In genomic region chr5:121627871-121628270, GRCm38 (mm10) we compare ENCODE assay signal across 8 mouse cellular contexts. TPM values are rescaled to one million over a fixed set of nuclear protein-coding genes. Genes with fewer than 3 reads are reported as not detected.
DNase-seq lines count a peak whose midpoint lies in the region; ATAC-seq and TF ChIP-seq lines count a peak whose summit lies in the region.

No protein-coding gene starts in this region.

- no peaks in the 10 kb centered on the region for H3K4me1 ChIP-seq in intestine, embryonic 14.5 days (replicated peaks; ENCODE audit: control insufficient read depth, insufficient read depth, low read length)
- H3K4me1 ChIP-seq in intestine, embryonic 15.5 days (replicated peaks) = no peaks in the 10 kb centered on the region
- no peaks in the 10 kb centered on the region for H3K4me1 ChIP-seq in cortical plate, adult 2 months (ENCODE audit: control insufficient read depth, insufficient read depth, low read length)

- H3K36me3 ChIP-seq in intestine, embryonic 14.5 days (ENCODE audit: control insufficient read depth, insufficient read depth, low read length) = no peaks in the 10 kb centered on the region
- no peaks in the 10 kb centered on the region for H3K36me3 ChIP-seq in intestine, embryonic 15.5 days

- no peak overlapping the region for H3K27ac ChIP-seq in intestine, embryonic 14.5 days (ENCODE audit: low read depth)
- no peak overlapping the region for H3K27ac ChIP-seq in intestine, embryonic 15.5 days
- no peak overlapping the region for H3K27ac ChIP-seq in cortical plate, adult 2 months (ENCODE audit: insufficient read depth, low read length)

- no peak overlapping the region for H3K4me3 ChIP-seq in intestine, embryonic 14.5 days (ENCODE audit: low read depth, low read length)
- H3K4me3 ChIP-seq in intestine, embryonic 15.5 days (replicated peaks) = no peak overlapping the region
- no peak overlapping the region for H3K4me3 ChIP-seq in cortical plate, adult 2 months (ENCODE audit: insufficient read depth, low read length)

- ATAC-seq in intestine, embryonic 14.5 days (replicated peaks; ENCODE audit: low FRiP score, low TSS enrichment, low read depth) = no peak
- ATAC-seq in intestine, embryonic 15.5 days = no peak

- intact Hi-C loops in left cerebral cortex, postnatal 4 days (cut with DNase I) = no loop called here

- H3K27me3 ChIP-seq in intestine, embryonic 14.5 days (replicated peaks; ENCODE audit: control insufficient read depth, insufficient read depth, low read length) = no peaks in the 10 kb centered on the region
- no peaks in the 10 kb centered on the region for H3K27me3 ChIP-seq in intestine, embryonic 15.5 days (replicated peaks)

- DNase-seq in intestine, embryonic 14.5 days (ENCODE audit: low spot score) = peak; percentile 83
- DNase-seq in adipocyte (ENCODE audit: low spot score) = peak; percentile 80
- DNase-seq in heart, postnatal 4 days = peak; percentile 84
- peak; percentile 81 for DNase-seq in left cerebral cortex, postnatal 4 days
- DNase-seq in ovary, postnatal 14 days (ENCODE audit: low spot score) = peak; percentile 70
- peak; percentile 55 to 82 for DNase-seq in thymus, postnatal 10 days (ENCODE audit: low spot score in 2 of 2)

- WGBS in intestine, embryonic 14.5 days = 0% methylated on average over 1 of the region's 1 CpGs
- 7% methylated on average over 1 of the region's 1 CpGs for WGBS in intestine, embryonic 15.5 days

- H3K4me2 ChIP-seq in intestine, embryonic 14.5 days (ENCODE audit: low read length) = no peak overlapping the region
- no peak overlapping the region for H3K4me2 ChIP-seq in intestine, embryonic 15.5 days (replicated peaks)

- TF ChIP-seq CTCF in cortical plate, adult 2 months (IDR thresholded peaks at IDR 0.05; ENCODE audit: extremely low read depth, insufficient read depth, low read length) = peak; percentile 84

- no peaks in the 10 kb centered on the region for H3K9me3 ChIP-seq in intestine, embryonic 14.5 days (ENCODE audit: control insufficient read depth, low read length)
- no peaks in the 10 kb centered on the region for H3K9me3 ChIP-seq in intestine, embryonic 15.5 days

- TF ChIP-seq POLR2A in cortical plate, adult 2 months (IDR thresholded peaks at IDR 0.05; ENCODE audit: extremely low read depth, insufficient read depth, low read length) = no peak

- no peak overlapping the region for H3K9ac ChIP-seq in intestine, embryonic 14.5 days (ENCODE audit: low read length)
- H3K9ac ChIP-seq in intestine, embryonic 15.5 days = no peak overlapping the region

RNA-seq across cellular contexts. Expression of gene Acad12, which starts 9.1 kb away (rescaled TPM):
- 2.4 and 3.4 TPM in 2 replicates for polyA plus RNA-seq in intestine, embryonic 14.5 days (2014; fragmentation: Nextera tagmentation; extraction: Ambion mirVana)
- 2.9 and 3.1 TPM in 2 replicates for polyA plus RNA-seq in intestine, embryonic 15.5 days (2015; fragmentation: Nextera tagmentation; extraction: Ambion mirVana)
- 4.5 and 5.1 TPM in 2 replicates for polyA plus RNA-seq in cortical plate, adult 2 months (2012; rRNA removed)
- 10 to 100 TPM; 21.0 to 21.2 TPM for total RNA-seq in heart, postnatal 4 days (2021)
- total RNA-seq in left cerebral cortex, postnatal 4 days (2021) = 1 to 10 TPM; 3.7 TPM

RNA-seq across cellular contexts. Expression of gene Acad10, which starts 32.4 kb away (rescaled TPM):
- 4.3 and 4.7 TPM in 2 replicates for polyA plus RNA-seq in intestine, embryonic 14.5 days (2014; fragmentation: Nextera tagmentation; extraction: Ambion mirVana)
- polyA plus RNA-seq in intestine, embryonic 15.5 days (2015; fragmentation: Nextera tagmentation; extraction: Ambion mirVana) = 4.6 and 6.9 TPM in 2 replicates
- polyA plus RNA-seq in cortical plate, adult 2 months (2012; rRNA removed) = 4.6 and 5.0 TPM in 2 replicates
- total RNA-seq in heart, postnatal 4 days (2021) = 1 to 10 TPM; 7.1 to 7.8 TPM
- total RNA-seq in left cerebral cortex, postnatal 4 days (2021) = 1 to 10 TPM; 2.2 to 2.5 TPM

RNA-seq across cellular contexts. Expression of gene Brap, which starts 32.5 kb away (rescaled TPM):
- polyA plus RNA-seq in intestine, embryonic 14.5 days (2014; fragmentation: Nextera tagmentation; extraction: Ambion mirVana) = 31.5 and 32.8 TPM in 2 replicates
- 31.7 and 34.0 TPM in 2 replicates for polyA plus RNA-seq in intestine, embryonic 15.5 days (2015; fragmentation: Nextera tagmentation; extraction: Ambion mirVana)
- 51.8 and 57.5 TPM in 2 replicates for polyA plus RNA-seq in cortical plate, adult 2 months (2012; rRNA removed)
- 10 to 100 TPM; 26.8 to 32.0 TPM for total RNA-seq in heart, postnatal 4 days (2021)
- total RNA-seq in left cerebral cortex, postnatal 4 days (2021) = 10 to 100 TPM; 45.3 to 47.4 TPM

RNA-seq across cellular contexts. Expression of gene Aldh2, which starts 34.2 kb away (rescaled TPM):
- 70.2 and 76.5 TPM in 2 replicates for polyA plus RNA-seq in intestine, embryonic 14.5 days (2014; fragmentation: Nextera tagmentation; extraction: Ambion mirVana)
- 189 and 193 TPM in 2 replicates for polyA plus RNA-seq in intestine, embryonic 15.5 days (2015; fragmentation: Nextera tagmentation; extraction: Ambion mirVana)
- 198 TPM in 2 replicates for polyA plus RNA-seq in cortical plate, adult 2 months (2012; rRNA removed)
- 100 to 1,000 TPM in 1 of 2 experiments, 10 to 100 TPM in 1; 95.1 to 103 TPM for total RNA-seq in heart, postnatal 4 days (2021)
- total RNA-seq in left cerebral cortex, postnatal 4 days (2021) = 10 to 100 TPM; 87.4 to 90.9 TPM
